8 mouse cellular contexts compared by ENCODE assay signal in the genomic region with DNA sequence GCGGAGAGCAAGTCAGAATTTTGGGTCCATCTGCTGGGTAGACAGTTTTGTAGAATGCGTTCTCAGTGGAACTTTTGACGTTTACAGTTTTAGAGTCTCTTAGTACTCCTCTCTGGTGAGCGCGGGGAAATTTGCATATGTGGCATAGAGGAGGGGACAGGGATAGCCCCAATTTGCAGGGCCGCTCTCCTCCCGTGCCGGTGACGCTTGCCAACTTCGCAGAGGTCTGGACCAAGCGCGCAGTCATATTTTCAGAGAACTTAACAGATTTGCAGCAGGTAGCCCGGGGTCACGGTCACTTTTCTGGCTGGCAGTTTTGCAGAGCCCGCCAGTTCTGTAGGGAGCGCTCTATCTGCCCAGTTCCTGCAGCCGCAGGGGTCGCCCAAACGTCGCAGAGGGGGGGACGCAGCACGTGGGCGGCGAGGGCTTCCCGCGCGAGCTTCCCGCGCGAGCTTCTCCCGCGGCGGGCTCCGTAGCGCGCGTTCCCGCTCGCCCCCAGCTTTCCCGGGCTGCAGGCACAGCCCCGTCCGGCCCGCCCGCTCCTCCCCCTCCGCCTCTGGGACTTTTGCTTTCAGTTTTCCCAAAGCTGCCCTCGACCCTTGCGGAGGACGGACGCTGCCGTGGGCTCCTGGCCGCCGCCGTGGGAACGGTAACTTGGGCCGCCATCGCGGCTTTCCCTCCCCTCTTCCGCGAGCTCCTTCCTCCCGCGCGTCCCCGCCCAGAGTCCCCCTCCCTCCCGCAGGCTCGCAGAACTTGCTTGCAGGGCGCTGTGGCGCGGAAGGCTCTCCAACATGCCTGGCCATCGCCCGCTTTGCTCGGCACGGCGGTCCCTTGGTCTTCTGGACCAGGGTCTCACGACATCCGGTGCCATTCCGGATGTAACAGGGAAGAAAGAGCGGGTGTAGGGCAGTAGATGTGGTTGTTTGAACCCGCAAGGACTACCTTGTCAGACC. TPM values are rescaled to one million over a fixed set of nuclear protein-coding genes. Genes with fewer than 3 reads are reported as not detected.
DNase-seq lines count a peak whose midpoint lies in the region; ATAC-seq and TF ChIP-seq lines count a peak whose summit lies in the region.

Gene Casp7, plus strand, starts transcription at position 461 of the 953 bp plus-strand sequence.

- no peak for TF ChIP-seq POLR2A in bone marrow macrophage, adult 2 months (IDR thresholded peaks at IDR 0.05; ENCODE audit: borderline replicate concordance, low read depth, low read length)

- peak within 1 kb of the TSS; percentile 98 for H3K4me2 ChIP-seq in forebrain, embryonic 14.5 days (ENCODE audit: low read length)

- H3K9ac ChIP-seq in ES-E14 (ENCODE audit: insufficient read depth, low read depth, low read length, poor library complexity, severe bottlenecking) = peak within 1 kb of the TSS; percentile 27
- H3K9ac ChIP-seq in forebrain, embryonic 14.5 days (ENCODE audit: low read length) = peak within 1 kb of the TSS; percentile 72

- 0 out of 2 replicates have a peak, but pooled peaks cover 9% of the 10 kb centered on the region for H3K27me3 ChIP-seq in forebrain, embryonic 14.5 days (replicated peaks; ENCODE audit: control insufficient read depth, insufficient read depth, low read length)

- no peak for DNase-seq in ES-E14 (ENCODE audit: low read depth, low spot score)
- DNase-seq in forebrain, embryonic 14.5 days (ENCODE audit: low spot score) = peak; percentile 73
- peak; percentile 75 to 78 for DNase-seq in heart, postnatal 36 days
- DNase-seq in layer of hippocampus, postnatal 10 days (ENCODE audit: low spot score in 2 of 2) = peak; percentile 33 to 60
- peak; percentile 83 to 86 for DNase-seq in lung, postnatal 4 days
- peak; percentile 82 for DNase-seq in retina, postnatal 1 day
- peak; percentile 80 for DNase-seq in thymus, postnatal 4 days

- no peak for TF ChIP-seq CTCF in bone marrow macrophage, adult 2 months (IDR thresholded peaks at IDR 0.05; ENCODE audit: low read depth, low read length)

- no peaks in the 10 kb centered on the region for H3K36me3 ChIP-seq in ES-E14 (ENCODE audit: control insufficient read depth, insufficient read depth, low read length, poor library complexity, severe bottlenecking)
- no peaks in the 10 kb centered on the region for H3K36me3 ChIP-seq in forebrain, embryonic 14.5 days (ENCODE audit: control insufficient read depth, insufficient read depth, low read length)

- peaks cover 0 to 2% of the 10 kb centered on the region in 2 experiments; a peak in 1 of 4 replicates for H3K4me1 ChIP-seq in ES-E14 (ENCODE audit: control insufficient read depth in 2 of 2, insufficient read depth in 2 of 2, low read length in 2 of 2, poor library complexity in 1 of 2)
- H3K4me1 ChIP-seq in bone marrow macrophage, adult 2 months (ENCODE audit: control insufficient read depth, insufficient read depth, low read length) = peaks cover 18% of the 10 kb centered on the region
- H3K4me1 ChIP-seq in forebrain, embryonic 14.5 days (ENCODE audit: control insufficient read depth, insufficient read depth, low read length) = peaks cover 7% of the 10 kb centered on the region; the same call in 1 of the 2 replicates

- peak; percentile 76 for ATAC-seq in forebrain, embryonic 14.5 days

- no peak within 1 kb of the TSS for H3K27ac ChIP-seq in ES-E14 (ENCODE audit: insufficient read depth, low read depth, low read length, poor library complexity, severe bottlenecking)
- H3K27ac ChIP-seq in bone marrow macrophage, adult 2 months (ENCODE audit: insufficient read depth, low read depth, low read length) = peak within 1 kb of the TSS; percentile 23
- no peak within 1 kb of the TSS; the same call in 1 of the 2 replicates for H3K27ac ChIP-seq in forebrain, embryonic 14.5 days (ENCODE audit: low read depth, low read length)

- intact Hi-C loops in heart, postnatal 36 days (cut with DNase I) = loop anchor here (2.0 to 10.0 kb wide), 2 partner anchors 40 to 958 kb away; no protein-coding TSS in a partner anchor

- peak within 1 kb of the TSS; percentile 58 to 64 for H3K4me3 ChIP-seq in ES-E14 (ENCODE audit: insufficient read depth in 1 of 2, low read depth in 1 of 2, low read length in 2 of 2, poor library complexity in 1 of 2, severe bottlenecking in 1 of 2)
- peak within 1 kb of the TSS; percentile 73 for H3K4me3 ChIP-seq in bone marrow macrophage, adult 2 months (ENCODE audit: insufficient read depth, low read length)
- peak within 1 kb of the TSS; percentile 49 for H3K4me3 ChIP-seq in forebrain, embryonic 14.5 days (ENCODE audit: low read depth, low read length)

- 1% methylated on average over 78 of the region's 78 CpGs for WGBS in forebrain, embryonic 14.5 days

- in situ Hi-C loops in ES-E14 (cut with MboI; ENCODE audit: low sequenced_read_pairs in 2 of 2, unreplicated experiment in 2 of 2) = no loop called here

- H3K9me3 ChIP-seq in ES-E14 (ENCODE audit: control insufficient read depth, insufficient read depth, low read depth, low read length) = no peaks in the 10 kb centered on the region
- H3K9me3 ChIP-seq in forebrain, embryonic 14.5 days (replicated peaks; ENCODE audit: control insufficient read depth, low read length) = no peaks in the 10 kb centered on the region

TF ChIP-seq in ES-E14, 5 proteins besides CTCF, POLR2A, EP300 and RAD21:
- TF ChIP-seq MAFK (IDR thresholded peaks at IDR 0.05; ENCODE audit: insufficient read depth, low read depth, low read length) (no peak), ZNF384 (IDR thresholded peaks at IDR 0.05; ENCODE audit: low read depth, low read length) (no peak), ZC3H11A (IDR thresholded peaks at IDR 0.05; ENCODE audit: borderline replicate concordance, low read depth, low read length) (0 out of 2 replicates have a peak, but pooled peaks have one; percentile 7), HCFC1 (IDR thresholded peaks at IDR 0.05; ENCODE audit: borderline replicate concordance, insufficient read depth, low read length) (no peak), CHD2 (IDR thresholded peaks at IDR 0.05; ENCODE audit: low read depth, low read length) (0 out of 2 replicates have a peak, but pooled peaks have one; percentile 29)

RNA-seq across cellular contexts. Expression of gene Casp7, which starts in this region (rescaled TPM):
- 4.9 and 7.1 TPM in 2 replicates for total RNA-seq in ES-E14 (2012; rRNA removed)
- 13.7 and 17.6 TPM in 2 replicates for polyA plus RNA-seq in bone marrow macrophage, adult 2 months (2012; ENCODE audit: insufficient read depth, insufficient read length, missing spikeins)
- polyA plus RNA-seq in forebrain, embryonic 14.5 days (2014; fragmentation: Nextera tagmentation; extraction: Ambion mirVana) = 13.1 and 17.4 TPM in 2 replicates
- 10 to 100 TPM in 1 of 2 experiments, 1 to 10 TPM in 1; 9.9 to 12.9 TPM for total RNA-seq in heart, postnatal 36 days (2021)
- total RNA-seq in layer of hippocampus, postnatal 10 days (2021) = 1 to 10 TPM; 7.1 to 8.9 TPM
